11 mouse cellular contexts compared by ENCODE assay signal in the genomic region with DNA sequence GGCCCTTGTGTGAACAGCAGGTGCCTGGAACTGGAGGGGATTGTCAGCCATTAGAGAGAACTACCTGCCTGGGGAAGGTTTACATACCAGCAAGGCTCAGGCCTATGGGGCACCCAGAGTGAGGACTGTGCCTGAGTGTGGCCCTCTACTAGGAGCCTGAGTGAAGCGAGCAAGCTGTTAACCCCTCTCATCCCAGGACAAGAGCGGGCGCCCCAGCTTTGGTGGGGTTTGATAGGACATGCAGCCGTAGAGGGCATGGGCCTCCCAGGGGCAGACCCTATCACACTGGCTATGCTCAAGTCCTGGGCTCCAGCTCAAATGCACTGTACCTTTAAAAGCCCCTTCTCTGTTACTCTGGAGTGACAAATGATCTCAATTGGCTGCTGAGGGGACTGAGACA. TPM values are rescaled to one million over a fixed set of nuclear protein-coding genes. Genes with fewer than 3 reads are reported as not detected.
DNase-seq lines count a peak whose midpoint lies in the region; ATAC-seq and TF ChIP-seq lines count a peak whose summit lies in the region.
"Had no signal": no experiment of that assay in that cellular context is flagged by ENCODE, and none has a peak within 500 bp of the region (broad histone marks: within the 10 kb centered on the region; RNA-seq: fewer than 3 reads in every experiment).

No protein-coding gene starts in this region.

- TF ChIP-seq CTCF in lung, embryonic 14.5 days (IDR thresholded peaks at IDR 0.05; ENCODE audit: low read depth), result no peak

- no peak overlapping the region; the same call in 1 of the 2 replicates for H3K4me2 ChIP-seq in lung, embryonic 14.5 days
- H3K4me2 ChIP-seq in heart, embryonic 15.5 days, result peak overlapping the region; percentile 21
- peak overlapping the region; percentile 14; the same call in 1 of the 2 replicates for H3K4me2 ChIP-seq in limb, embryonic 15.5 days

- no peak for DNase-seq in heart, embryonic 10.5 days (ENCODE audit: low spot score)
- no peak for DNase-seq in heart, adult 8-10 months (ENCODE audit: low spot score)
- DNase-seq in lung, embryonic 14.5 days, result peak; percentile 45
- no peak for DNase-seq in lung, postnatal 4 days
- DNase-seq in adrenal gland, adult 18-20 months (ENCODE audit: low spot score in 2 of 2), result no peak
- DNase-seq in left cerebral cortex, postnatal 4 days, result no peak
- DNase-seq: adrenal gland, adult 8-10 months; cerebellum, adult 9-10 months; spleen, adult 18-20 months had no signal

- H3K27me3 ChIP-seq in heart, embryonic 10.5 days (ENCODE audit: insufficient read depth, poor library complexity, severe bottlenecking), result no peaks in the 10 kb centered on the region
- no peaks in the 10 kb centered on the region for H3K27me3 ChIP-seq in lung, embryonic 14.5 days (ENCODE audit: insufficient read depth, low read length)
- H3K27me3 ChIP-seq in heart, embryonic 15.5 days, result no peaks in the 10 kb centered on the region
- no peaks in the 10 kb centered on the region for H3K27me3 ChIP-seq in limb, embryonic 15.5 days

- H3K4me3 ChIP-seq in heart, embryonic 10.5 days, result peak overlapping the region; percentile 25; the same call in 1 of the 2 replicates
- H3K4me3 ChIP-seq in lung, embryonic 14.5 days (ENCODE audit: low read depth, low read length), result no peak overlapping the region
- H3K4me3 ChIP-seq in heart, embryonic 15.5 days, result no peak overlapping the region
- no peak overlapping the region for H3K4me3 ChIP-seq in limb, embryonic 15.5 days

- no peak overlapping the region for H3K9ac ChIP-seq in lung, embryonic 14.5 days
- H3K9ac ChIP-seq in heart, embryonic 15.5 days, result peak overlapping the region; percentile 7; the same call in 1 of the 2 replicates
- H3K9ac ChIP-seq in limb, embryonic 15.5 days, result no peak overlapping the region

- H3K9me3 ChIP-seq in heart, embryonic 10.5 days, result no peaks in the 10 kb centered on the region
- no peaks in the 10 kb centered on the region for H3K9me3 ChIP-seq in lung, embryonic 14.5 days (ENCODE audit: low read depth, low read length)
- H3K9me3 ChIP-seq in heart, embryonic 15.5 days (replicated peaks), result no peaks in the 10 kb centered on the region
- H3K9me3 ChIP-seq in limb, embryonic 15.5 days, result no peaks in the 10 kb centered on the region

- no peak for ATAC-seq in lung, embryonic 14.5 days (ENCODE audit: insufficient read depth)
- ATAC-seq in heart, embryonic 15.5 days (replicated peaks; ENCODE audit: insufficient number of reproducible peaks, insufficient read depth, low FRiP score, low read depth), result no peak
- ATAC-seq in limb, embryonic 15.5 days (ENCODE audit: insufficient number of reproducible peaks, low FRiP score, low TSS enrichment, low read depth), result no peak

- 64% methylated on average over 4 of the region's 4 CpGs for WGBS in heart, embryonic 10.5 days
- WGBS in lung, embryonic 14.5 days, result 47% methylated on average over 4 of the region's 4 CpGs
- 57% methylated on average over 4 of the region's 4 CpGs for WGBS in heart, embryonic 15.5 days
- WGBS in limb, embryonic 15.5 days, result 59% methylated on average over 4 of the region's 4 CpGs

- intact Hi-C loops in left cerebral cortex, postnatal 4 days (cut with DNase I), result no loop called here

- peak overlapping the region; percentile 75 for H3K27ac ChIP-seq in heart, embryonic 10.5 days
- peak overlapping the region; percentile 66 for H3K27ac ChIP-seq in lung, embryonic 14.5 days (ENCODE audit: low read depth)
- H3K27ac ChIP-seq in heart, embryonic 15.5 days, result peak overlapping the region; percentile 69
- peak overlapping the region; percentile 83 for H3K27ac ChIP-seq in limb, embryonic 15.5 days

- peaks cover 88% of the 10 kb centered on the region for H3K4me1 ChIP-seq in heart, embryonic 10.5 days
- H3K4me1 ChIP-seq in lung, embryonic 14.5 days (ENCODE audit: insufficient read depth), result peaks cover 38% of the 10 kb centered on the region
- H3K4me1 ChIP-seq in heart, embryonic 15.5 days (replicated peaks), result peaks cover 90% of the 10 kb centered on the region
- H3K4me1 ChIP-seq in limb, embryonic 15.5 days, result peaks cover 98% of the 10 kb centered on the region

- H3K36me3 ChIP-seq in heart, embryonic 10.5 days, result peaks cover 46% of the 10 kb centered on the region
- H3K36me3 ChIP-seq in lung, embryonic 14.5 days (ENCODE audit: insufficient read depth), result peaks cover 60% of the 10 kb centered on the region
- peaks cover 31% of the 10 kb centered on the region for H3K36me3 ChIP-seq in heart, embryonic 15.5 days
- H3K36me3 ChIP-seq in limb, embryonic 15.5 days, result peaks cover 54% of the 10 kb centered on the region

RNA-seq across cellular contexts. Expression of gene Dnaja3, which starts 7.0 kb away (rescaled TPM):
- 78.3 and 85.5 TPM in 2 replicates for polyA plus RNA-seq in heart, embryonic 10.5 days (2016; fragmentation: Nextera tagmentation; extraction: Ambion mirVana)
- total RNA-seq in heart, adult 8-10 months (2022), result 100 to 1,000 TPM; 146 to 154 (median 153) TPM
- 58.7 and 59.3 TPM in 2 replicates for polyA plus RNA-seq in lung, embryonic 14.5 days (2014; fragmentation: Nextera tagmentation; extraction: Ambion mirVana)
- 78.3 and 79.6 TPM in 2 replicates for polyA plus RNA-seq in heart, embryonic 15.5 days (2015; fragmentation: Nextera tagmentation; extraction: Ambion mirVana)
- 60.5 and 65.1 TPM in 2 replicates for polyA plus RNA-seq in limb, embryonic 15.5 days (2015; fragmentation: Nextera tagmentation; extraction: Ambion mirVana)
- total RNA-seq in adrenal gland, adult 18-20 months (2021), result 100 to 1,000 TPM; 132 to 145 TPM
- 10 to 100 TPM; 40.0 to 40.2 TPM for total RNA-seq in left cerebral cortex, postnatal 4 days (2021)

RNA-seq across cellular contexts. Expression of gene Vasn, which starts 7.1 kb away (rescaled TPM):
- polyA plus RNA-seq in heart, embryonic 10.5 days (2016; fragmentation: Nextera tagmentation; extraction: Ambion mirVana), result 13.7 and 16.9 TPM in 2 replicates
- total RNA-seq in heart, adult 8-10 months (2022), result 1 to 10 TPM; 6.9 to 9.3 (median 8.1) TPM
- 23.1 and 23.5 TPM in 2 replicates for polyA plus RNA-seq in lung, embryonic 14.5 days (2014; fragmentation: Nextera tagmentation; extraction: Ambion mirVana)
- 14.7 and 20.7 TPM in 2 replicates for polyA plus RNA-seq in heart, embryonic 15.5 days (2015; fragmentation: Nextera tagmentation; extraction: Ambion mirVana)
- polyA plus RNA-seq in limb, embryonic 15.5 days (2015; fragmentation: Nextera tagmentation; extraction: Ambion mirVana), result 41.5 and 45.1 TPM in 2 replicates
- total RNA-seq in adrenal gland, adult 18-20 months (2021), result 10 to 100 TPM; 10.0 to 15.3 TPM
- total RNA-seq in left cerebral cortex, postnatal 4 days (2021), result 1 to 10 TPM; 2.6 to 3.2 TPM

RNA-seq across cellular contexts. Expression of gene Pam16, which starts 22.0 kb away (rescaled TPM):
- 116 and 130 TPM in 2 replicates for polyA plus RNA-seq in heart, embryonic 10.5 days (2016; fragmentation: Nextera tagmentation; extraction: Ambion mirVana)
- 100 to 1,000 TPM; 145 to 188 (median 160) TPM for total RNA-seq in heart, adult 8-10 months (2022)
- polyA plus RNA-seq in lung, embryonic 14.5 days (2014; fragmentation: Nextera tagmentation; extraction: Ambion mirVana), result 81.9 and 86.3 TPM in 2 replicates
- 118 and 125 TPM in 2 replicates for polyA plus RNA-seq in heart, embryonic 15.5 days (2015; fragmentation: Nextera tagmentation; extraction: Ambion mirVana)
- polyA plus RNA-seq in limb, embryonic 15.5 days (2015; fragmentation: Nextera tagmentation; extraction: Ambion mirVana), result 75.8 and 83.1 TPM in 2 replicates
- total RNA-seq in adrenal gland, adult 18-20 months (2021), result 100 to 1,000 TPM; 117 to 118 TPM
- total RNA-seq in left cerebral cortex, postnatal 4 days (2021), result 10 to 100 TPM; 76.7 to 85.7 TPM

RNA-seq across cellular contexts. Expression of gene Coro7, which starts 32.7 kb away (rescaled TPM):
- 22.7 and 23.9 TPM in 2 replicates for polyA plus RNA-seq in heart, embryonic 10.5 days (2016; fragmentation: Nextera tagmentation; extraction: Ambion mirVana)
- total RNA-seq in heart, adult 8-10 months (2022), result 10 to 100 TPM; 11.3 to 16.1 (median 15.4) TPM
- polyA plus RNA-seq in lung, embryonic 14.5 days (2014; fragmentation: Nextera tagmentation; extraction: Ambion mirVana), result 13.1 and 15.1 TPM in 2 replicates
- polyA plus RNA-seq in heart, embryonic 15.5 days (2015; fragmentation: Nextera tagmentation; extraction: Ambion mirVana), result 11.2 and 15.8 TPM in 2 replicates
- polyA plus RNA-seq in limb, embryonic 15.5 days (2015; fragmentation: Nextera tagmentation; extraction: Ambion mirVana), result 16.8 and 18.4 TPM in 2 replicates
- total RNA-seq in adrenal gland, adult 18-20 months (2021), result 10 to 100 TPM; 21.0 to 25.7 TPM
- total RNA-seq in left cerebral cortex, postnatal 4 days (2021), result 100 to 1,000 TPM in 1 of 2 experiments, 10 to 100 TPM in 1; 99.4 to 104 TPM

RNA-seq across cellular contexts. Expression of gene Glis2, which starts 52.3 kb away (rescaled TPM):
- polyA plus RNA-seq in heart, embryonic 10.5 days (2016; fragmentation: Nextera tagmentation; extraction: Ambion mirVana), result 13.9 and 20.7 TPM in 2 replicates
- total RNA-seq in heart, adult 8-10 months (2022), result 10 to 100 TPM in 2 of 4 experiments, 1 to 10 TPM in 2; 7.3 to 13.5 (median 9.5) TPM
- 24.4 and 29.2 TPM in 2 replicates for polyA plus RNA-seq in lung, embryonic 14.5 days (2014; fragmentation: Nextera tagmentation; extraction: Ambion mirVana)
- polyA plus RNA-seq in heart, embryonic 15.5 days (2015; fragmentation: Nextera tagmentation; extraction: Ambion mirVana), result 17.7 and 17.9 TPM in 2 replicates
- 31.7 and 34.9 TPM in 2 replicates for polyA plus RNA-seq in limb, embryonic 15.5 days (2015; fragmentation: Nextera tagmentation; extraction: Ambion mirVana)
- 10 to 100 TPM; 11.3 to 11.5 TPM for total RNA-seq in adrenal gland, adult 18-20 months (2021)
- total RNA-seq in left cerebral cortex, postnatal 4 days (2021), result 10 to 100 TPM; 29.0 to 32.8 TPM
